ENCODE assay signal across 8 mouse cellular contexts in genomic region chr9:54733921-54734638, GRCm38 (mm10). TPM values are rescaled to one million over a fixed set of nuclear protein-coding genes. Genes with fewer than 3 reads are reported as not detected.
DNase-seq lines count a peak whose midpoint lies in the region; ATAC-seq lines count a peak whose summit lies in the region.

Wdr61 (minus strand) TSS chr9:54734519.

- peak within 1 kb of the TSS; percentile 63 for H3K4me3 ChIP-seq in hindbrain, embryonic 16.5 days (ENCODE audit: low read length)
- H3K4me3 ChIP-seq in macrophage (ENCODE audit: inconsistent target) = peak within 1 kb of the TSS; percentile 94

- H3K9ac ChIP-seq in hindbrain, embryonic 16.5 days (ENCODE audit: low read depth, low read length) = peak within 1 kb of the TSS; percentile 77

- ATAC-seq in hindbrain, embryonic 16.5 days = peak; percentile 93

- no peaks in the 10 kb centered on the region for H3K9me3 ChIP-seq in hindbrain, embryonic 16.5 days (ENCODE audit: control insufficient read depth, low read length)

- H3K4me2 ChIP-seq in hindbrain, embryonic 16.5 days (ENCODE audit: low read length) = peak within 1 kb of the TSS; percentile 77

- peak; percentile 98 for DNase-seq in T-cell, adult 2 months (ENCODE audit: low spot score)
- peak; percentile 97 to 98 for DNase-seq in cerebellum, postnatal 36 days
- DNase-seq in gastrocnemius, adult 18-20 months (ENCODE audit: low spot score) = peak; percentile 98
- DNase-seq in left cerebral cortex, adult 18-20 months (ENCODE audit: low spot score in 2 of 2) = peak; percentile 98
- peak; percentile 96 for DNase-seq in right cerebral cortex, adult 18-20 months
- peak; percentile 94 for DNase-seq in urinary bladder, postnatal 10 days (ENCODE audit: low spot score)

- H3K27ac ChIP-seq in hindbrain, embryonic 16.5 days (ENCODE audit: low read depth, low read length) = peak within 1 kb of the TSS; percentile 36; the same call in 1 of the 2 replicates
- peak within 1 kb of the TSS; percentile 40 for H3K27ac ChIP-seq in macrophage

- 1% methylated on average over 32 of the region's 32 CpGs for WGBS in hindbrain, embryonic 16.5 days
- 2% methylated on average over 32 of the region's 32 CpGs for WGBS in macrophage (ENCODE audit: missing documents)

- H3K79me2 ChIP-seq in macrophage (ENCODE audit: inconsistent target) = peaks cover 38% of the 10 kb centered on the region

- no peaks in the 10 kb centered on the region for H3K27me3 ChIP-seq in hindbrain, embryonic 16.5 days (replicated peaks; ENCODE audit: control insufficient read depth, insufficient read depth, low read length)

- no peaks in the 10 kb centered on the region for H3K36me3 ChIP-seq in hindbrain, embryonic 16.5 days (ENCODE audit: control insufficient read depth, insufficient read depth, low read length)
- peaks cover 6% of the 10 kb centered on the region for H3K36me3 ChIP-seq in macrophage (ENCODE audit: inconsistent target)

- peaks cover 12% of the 10 kb centered on the region for H3K4me1 ChIP-seq in hindbrain, embryonic 16.5 days (ENCODE audit: control insufficient read depth, insufficient read depth, low read depth, low read length)

RNA-seq across cellular contexts. Expression of gene Wdr61, which starts in this region (rescaled TPM):
- 10 to 100 TPM; 19.0 to 21.6 TPM for total RNA-seq in gastrocnemius, adult 18-20 months (2021)
- polyA plus RNA-seq in hindbrain, embryonic 16.5 days (2015; fragmentation: Nextera tagmentation; extraction: Ambion mirVana) = 90.1 and 93.3 TPM in 2 replicates
- total RNA-seq in left cerebral cortex, adult 18-20 months (2021) = 10 to 100 TPM; 58.9 to 60.0 TPM
- 10 to 100 TPM in 24 of 26 experiments, 1 to 10 TPM in 2; 5.7 to 34.4 (median 23.9) TPM for total RNA-seq in macrophage (2018; cell fraction: chromatin; rRNA removed)
- 10 to 100 TPM; 33.1 to 45.1 (median 40.3) TPM for total RNA-seq in macrophage (2018; cell fraction: cytosol; rRNA removed)
- total RNA-seq in macrophage (2018; cell fraction: nucleus; rRNA removed) = 10 to 100 TPM; 10.3 to 35.1 (median 19.3) TPM
- polyA plus RNA-seq in macrophage (2018) = 42.4 to 61.6 TPM (median 42.5 TPM) in 3 replicates

Comparison
In these comparisons a context has a peak if more than half of its experiments do, and no peak if none do; other contexts are left out.
1. Peak in every context shown above with its lines: DNase-seq, ATAC-seq, H3K4me3 ChIP-seq and H3K27ac ChIP-seq.